Mouse (Mus musculus) monocyte, adult 5-6 weeks (primary cell): ENCODE results near the gene Gad2. TPM values are rescaled to one million over a fixed set of nuclear protein-coding genes. Genes with fewer than 3 reads are reported as not detected.
A peak's percentile ranks its signal among the peaks of the same experiment; 100 is the strongest.

Source experiments
- ATAC-seq: fragments of 153-309, 156-312 bp; replicated peaks from 2 replicates; pipeline ENCODE4 v1.8.0; 2017; ENCODE audit warnings: mild to moderate bottlenecking; ENCODE audit not compliant: low TSS enrichment, insufficient number of reproducible peaks, severe bottlenecking, poor library complexity, low FRiP score
- total RNA-seq: library from RNA; stranded (forward); fragments of 200-1000, 200-491, 200-594 nt; gene quantifications from 3 replicates; pipeline ENCODE4 v1.2.3, GENCODE M21; 2017

The Gad2 gene
- not detected in 3 replicates for total RNA-seq

DNA sequence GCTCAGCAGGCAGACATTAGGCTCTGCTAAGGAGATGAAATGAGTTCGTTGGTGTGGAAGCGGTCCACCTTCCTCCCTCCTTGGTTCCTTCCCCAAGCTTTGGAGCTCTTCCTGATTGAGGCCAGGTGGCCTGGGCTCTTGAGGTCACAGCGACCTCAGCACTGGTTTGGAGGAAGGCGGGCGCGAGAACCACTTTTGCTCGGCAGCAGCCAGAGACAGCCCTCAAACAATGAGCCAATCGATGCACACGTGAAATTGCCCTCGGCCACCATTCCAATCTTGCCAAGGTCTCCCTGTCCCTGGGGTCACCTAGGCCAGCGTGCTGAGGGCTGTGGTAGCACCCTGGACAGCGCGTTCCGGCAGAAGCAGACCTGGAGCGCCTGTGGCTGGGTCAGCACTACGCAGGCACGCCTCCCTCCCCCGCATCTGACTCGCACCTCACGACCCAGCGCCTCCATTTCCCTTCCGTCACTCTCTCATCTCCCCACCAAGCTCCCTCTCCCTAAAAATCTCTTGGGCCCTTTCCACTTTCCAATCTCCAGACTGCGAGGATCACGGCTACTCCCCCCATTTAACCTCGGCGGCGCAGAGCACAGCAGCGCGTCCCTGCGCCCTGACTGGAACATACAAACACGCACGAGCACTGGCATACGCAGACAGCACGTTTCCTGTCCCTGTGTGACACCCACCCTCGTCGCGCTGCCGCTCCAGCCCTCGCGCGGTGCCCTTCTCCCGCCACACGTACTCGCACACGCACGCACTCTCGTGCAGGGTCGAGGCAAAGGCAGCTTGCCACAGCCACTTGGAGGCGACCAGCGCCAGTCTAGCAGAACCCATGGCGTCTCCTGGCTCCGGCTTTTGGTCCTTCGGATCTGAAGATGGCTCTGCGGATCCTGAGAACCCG, at the start of gene Gad2:
Gene Gad2, plus strand, starts transcription at position 378 of the 904 bp plus-strand sequence.
- no peak for ATAC-seq

GRCm38 (mm10) chr2:22587469-22588169, 34.4 kb upstream of the Gad2 start:
- ATAC-seq: peak; percentile 76

GRCm38 (mm10) chr2:22588170-22588541, 33.8 kb upstream of the Gad2 start:
- ATAC-seq: peak; percentile 38

DNA sequence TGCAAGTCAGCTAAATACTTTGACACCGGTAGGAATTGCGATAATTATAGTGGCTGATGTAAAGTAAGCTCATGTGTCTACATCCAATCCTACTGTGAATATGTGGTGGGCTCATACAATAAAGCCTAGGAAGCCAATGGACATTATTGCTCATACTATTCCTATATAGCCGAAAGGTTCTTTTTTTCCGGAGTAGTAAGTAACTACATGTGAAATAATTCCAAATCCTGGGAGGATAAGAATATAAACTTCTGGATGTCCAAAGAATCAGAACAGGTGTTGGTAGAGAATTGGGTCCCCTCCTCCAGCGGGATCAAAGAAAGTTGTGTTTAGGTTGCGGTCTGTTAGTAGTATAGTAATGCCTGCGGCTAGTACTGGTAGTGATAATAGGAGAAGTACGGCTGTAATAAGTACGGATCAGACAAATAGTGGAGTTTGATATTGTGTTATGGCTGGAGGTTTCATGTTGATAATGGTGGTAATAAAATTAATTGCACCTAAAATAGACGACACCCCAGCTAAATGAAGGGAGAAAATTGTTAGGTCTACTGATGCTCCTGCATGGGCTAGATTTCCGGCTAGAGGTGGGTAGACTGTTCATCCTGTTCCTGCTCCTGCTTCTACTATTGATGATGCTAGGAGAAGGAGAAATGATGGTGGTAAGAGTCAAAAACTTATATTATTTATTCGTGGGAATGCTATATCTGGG, 33.2 kb upstream of the Gad2 start:
- ATAC-seq: peak; percentile 75

DNA sequence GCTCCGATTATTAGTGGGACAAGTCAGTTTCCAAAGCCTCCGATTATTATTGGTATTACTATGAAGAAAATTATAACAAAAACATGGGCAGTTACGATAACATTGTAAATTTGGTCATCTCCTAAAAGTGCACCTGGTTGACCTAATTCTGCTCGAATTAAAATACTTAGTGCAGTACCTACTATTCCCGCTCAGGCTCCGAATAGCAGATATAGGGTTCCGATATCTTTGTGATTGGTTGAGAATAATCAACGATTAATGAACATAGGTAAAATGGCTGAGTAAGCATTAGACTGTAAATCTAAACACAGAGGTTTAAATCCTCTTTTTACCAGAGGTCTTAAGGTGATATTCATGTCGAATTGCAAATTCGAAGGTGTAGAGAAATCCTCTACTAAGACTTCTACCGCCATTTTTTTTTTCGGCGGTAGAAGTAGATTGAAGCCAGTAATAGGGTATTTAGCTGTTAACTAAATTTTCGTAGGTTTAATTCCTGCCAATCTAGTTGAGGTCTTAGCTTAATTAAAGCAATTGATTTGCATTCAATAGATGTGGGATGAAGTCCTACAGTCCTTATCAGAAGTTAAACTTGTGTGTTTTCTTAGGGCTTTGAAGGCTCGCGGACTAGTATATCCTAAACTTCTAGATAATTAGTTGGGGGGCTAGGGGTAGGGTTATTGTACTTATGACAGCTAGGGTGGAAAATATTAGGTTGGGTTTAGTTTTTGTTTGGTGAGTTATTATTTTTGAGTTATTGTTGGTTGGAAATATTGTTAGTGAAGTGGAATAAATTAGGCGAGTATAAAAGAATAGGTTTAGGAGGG, 32.4 kb upstream of the Gad2 start:
- peak; percentile 75 for ATAC-seq

DNA sequence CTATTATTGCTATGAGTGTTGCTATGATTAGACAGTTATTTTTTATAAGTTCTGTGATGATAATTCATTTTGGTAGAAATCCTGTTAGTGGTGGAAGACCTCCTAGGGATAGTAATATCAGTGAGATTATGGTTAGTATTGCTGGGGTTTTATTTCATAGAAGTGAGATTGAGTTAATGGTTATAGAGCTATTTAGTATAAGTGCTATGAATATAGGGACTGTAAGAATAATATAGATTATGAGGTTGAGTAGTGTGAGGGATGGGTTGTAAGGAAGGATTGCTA, 31.9 kb upstream of the Gad2 start:
- no peak for ATAC-seq

DNA sequence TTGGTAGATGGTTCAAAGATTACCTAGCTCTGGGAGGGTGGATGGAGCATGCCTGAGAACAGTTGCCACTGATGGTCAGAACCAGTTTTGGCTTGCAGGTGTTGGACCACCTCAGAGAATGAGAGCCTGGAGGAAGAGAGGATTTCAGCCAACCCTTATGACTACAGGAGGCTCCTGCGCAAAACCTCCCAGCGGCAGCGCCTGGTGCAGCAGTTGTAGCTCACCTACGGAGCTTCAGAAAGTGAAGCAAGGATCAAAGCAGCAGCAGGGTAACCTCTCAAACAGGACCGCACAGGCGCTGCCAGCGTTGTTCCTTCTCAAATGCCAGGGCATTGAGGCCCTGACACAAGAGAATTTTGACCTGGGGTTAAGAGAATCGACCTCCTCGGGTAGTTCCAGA, 4.1 kb upstream of the Gad2 start:
- no peak for ATAC-seq

DNA sequence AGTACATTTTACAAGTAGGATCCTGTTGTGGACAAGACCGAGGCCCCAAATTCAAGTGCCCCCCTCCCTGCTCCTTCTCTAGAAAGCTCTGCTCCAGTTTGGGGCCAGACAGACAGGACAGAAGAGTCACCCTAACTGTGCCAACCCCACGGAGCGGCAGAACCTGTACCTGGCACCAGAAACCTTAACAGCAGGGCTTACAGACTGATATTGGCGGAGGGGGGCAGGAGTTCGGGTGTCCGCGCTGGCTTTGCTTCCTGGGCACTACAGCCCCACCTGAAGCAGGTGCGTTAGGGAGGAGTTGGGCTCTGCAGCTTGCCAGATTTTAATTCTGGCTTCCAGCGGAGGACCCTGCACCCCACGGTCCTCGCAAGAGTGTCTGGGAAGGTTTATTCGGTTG, 2.6 kb upstream of the Gad2 start:
- ATAC-seq: no peak

GRCm38 (mm10) chr2:22620030-22620429, 2.0 kb upstream of the Gad2 start:
- no peak for ATAC-seq

- no peak for ATAC-seq
Measured at GRCm38 (mm10) chr2:22620534-22620933, 1.5 kb upstream of the Gad2 start.

- no peak for ATAC-seq
Measured at GRCm38 (mm10) chr2:22620978-22621827, 802 bp upstream of the Gad2 start.

- no peak for ATAC-seq
Measured at GRCm38 (mm10) chr2:22623111-22624070, 1.4 kb downstream of the Gad2 start.

DNA sequence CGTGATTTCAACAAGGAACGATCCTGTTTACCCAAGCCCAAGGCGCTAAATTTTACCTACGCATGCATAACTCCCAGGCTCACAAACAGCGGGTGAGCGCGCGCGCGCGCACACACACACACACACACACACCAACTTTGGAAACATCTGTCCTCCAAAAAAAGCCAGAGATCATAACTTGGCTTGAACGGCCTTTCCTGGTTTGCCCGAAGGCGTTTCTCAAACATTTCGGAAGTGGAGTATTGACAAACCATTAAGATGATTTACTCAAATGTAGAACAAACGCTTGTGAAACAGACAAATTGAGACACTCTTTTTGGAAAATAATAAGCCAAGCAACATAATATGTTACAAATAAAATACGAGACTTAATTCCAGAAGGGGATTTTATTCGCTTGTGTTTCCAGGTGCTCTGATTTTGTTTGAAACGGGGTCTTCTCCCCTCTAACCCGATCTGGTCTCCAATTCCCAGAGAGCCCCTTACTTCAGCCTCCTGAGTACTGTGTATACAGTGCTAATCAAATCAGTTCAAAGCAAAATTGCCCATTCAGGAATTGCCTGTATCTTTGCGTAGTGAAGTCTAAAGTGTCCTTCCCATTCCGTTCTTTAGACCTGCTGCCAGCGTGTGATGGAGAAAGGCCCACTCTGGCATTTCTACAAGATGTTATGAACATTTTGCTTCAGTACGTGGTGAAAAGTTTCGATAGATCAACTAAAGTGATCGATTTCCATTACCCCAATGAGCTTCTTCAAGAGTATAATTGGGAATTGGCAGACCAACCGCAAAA, 2.4 kb downstream of the Gad2 start:
- no peak for ATAC-seq

DNA sequence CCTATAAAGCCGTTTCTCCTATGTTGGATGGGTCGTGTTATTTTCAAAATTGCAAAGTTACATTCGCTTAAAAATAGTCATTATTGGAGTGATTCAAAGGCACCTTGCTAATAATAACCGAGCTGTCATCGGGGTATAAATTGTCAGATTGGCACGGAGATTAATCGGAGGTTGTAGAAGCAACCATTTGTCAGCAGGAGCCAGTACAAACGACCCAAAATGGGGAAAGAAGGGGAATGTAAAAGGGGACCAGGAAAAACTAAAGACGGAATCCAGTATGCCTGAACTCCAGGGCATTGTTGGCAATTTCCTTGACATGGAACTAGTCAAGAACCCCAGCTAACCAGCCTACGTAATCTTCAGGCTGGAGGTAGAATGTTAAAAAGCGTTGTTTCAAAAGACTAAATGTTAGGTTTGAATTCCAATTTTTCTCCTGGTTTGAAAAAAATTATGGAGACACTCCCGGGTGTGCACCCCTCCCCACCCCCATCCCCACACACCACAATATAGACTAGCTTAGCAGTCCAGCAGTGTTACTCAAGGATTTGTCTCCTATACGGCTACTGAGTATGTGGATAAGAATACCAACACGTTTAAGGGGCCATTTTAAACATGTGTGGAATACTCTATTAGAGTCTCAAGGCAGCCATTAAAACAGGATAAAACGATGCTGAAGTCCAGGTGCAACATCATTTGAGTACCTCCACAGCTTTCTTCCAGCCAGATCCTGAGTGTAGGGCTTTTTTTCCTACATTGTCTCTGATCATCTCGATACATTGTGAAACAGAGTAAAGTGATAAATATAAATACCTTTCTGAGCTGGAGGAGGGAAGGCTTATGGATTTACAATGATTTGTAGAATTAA, 3.3 kb downstream of the Gad2 start:
- no peak for ATAC-seq

- ATAC-seq: no peak
Measured at GRCm38 (mm10) chr2:22627147-22627666, 5.2 kb downstream of the Gad2 start.
